Mouse (Mus musculus): ENCODE data around the gene B4galt1.

DNA sequence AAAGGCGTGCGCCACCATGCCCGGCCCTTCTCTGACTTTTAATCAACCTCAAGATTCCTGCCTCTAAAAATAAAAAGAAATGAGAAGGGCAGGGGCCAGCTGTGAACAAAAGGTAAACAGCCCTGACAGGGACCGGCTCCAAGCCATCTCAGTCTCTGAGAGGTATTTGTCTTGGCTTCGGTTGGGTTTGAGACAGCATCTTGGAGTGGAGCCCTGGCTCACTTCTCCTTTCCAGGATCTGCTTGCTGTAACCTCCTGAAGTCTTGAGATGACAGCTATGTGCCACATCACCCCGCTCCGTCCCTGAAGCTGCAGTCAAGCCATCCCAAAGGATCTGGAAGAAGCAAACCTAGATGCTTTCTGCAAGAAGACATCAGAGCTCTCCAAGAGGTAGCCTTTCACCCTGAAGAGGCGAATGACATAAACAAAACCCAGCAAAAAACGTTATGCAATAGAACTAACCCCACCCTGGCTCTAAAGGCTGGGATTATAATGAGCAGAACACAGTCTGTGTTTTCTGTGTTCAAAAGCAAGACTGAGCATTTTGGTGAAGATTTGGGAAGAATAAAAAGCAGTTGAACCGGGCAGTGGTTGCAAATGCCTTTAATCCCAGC is 69.1 kb downstream of the B4galt1 start:
- no peak for TF ChIP-seq GATA1 (IDR thresholded peaks at IDR 0.05; ENCODE audit: low read length)
- no peak for TF ChIP-seq TAL1 (IDR thresholded peaks at IDR 0.05; ENCODE audit: low read length)

Measured in erythroblast, embryonic 14.5 days (primary cell).